Mouse (Mus musculus): ENCODE data around the gene Cmtm4. TPM values are rescaled to one million over a fixed set of nuclear protein-coding genes. Genes with fewer than 3 reads are reported as not detected.
"Not testable (repeated sequence)": the region's sequence is repeated elsewhere in the genome, so short reads cannot be mapped to it uniquely, and the experiment has no call there.

Gene Cmtm4
- polyA plus RNA-seq, 1 experiment: 58.1 TPM

DNA sequence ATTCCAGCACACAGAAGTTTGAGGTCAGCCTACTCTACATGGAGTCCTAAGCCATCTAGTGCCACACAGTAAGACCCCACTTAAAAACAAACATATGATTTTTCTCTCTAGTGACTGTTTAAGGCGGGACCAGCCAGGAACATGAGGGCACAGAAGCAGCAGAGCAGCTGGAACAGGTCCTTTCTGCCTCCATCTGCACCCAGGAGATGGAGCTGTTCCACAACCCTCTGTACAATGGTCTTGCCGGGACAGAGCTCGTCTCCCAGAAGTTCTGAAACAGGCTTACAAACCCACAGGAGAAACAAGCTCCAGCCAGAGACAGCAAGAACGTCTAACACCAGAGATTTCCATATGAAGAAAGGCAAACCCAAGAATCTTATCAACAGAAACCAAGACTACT, 82.3 kb downstream of the Cmtm4 start:
- peaks cover 10% of the 10 kb centered on the region for H3K9me3 ChIP-seq (replicated peaks; ENCODE audit: control insufficient read depth, insufficient read depth, low read length, poor library complexity, severe bottlenecking)
- TF ChIP-seq EP300 (IDR thresholded peaks at IDR 0.05; ENCODE audit: insufficient read depth, low read depth, low read length) (no peak), CTCF (IDR thresholded peaks at IDR 0.05; ENCODE audit: low read depth, low read length) (no peak), POLR2A (IDR thresholded peaks at IDR 0.05; ENCODE audit: insufficient read depth, low read length) (no peak)
- H3K27me3 ChIP-seq (ENCODE audit: control insufficient read depth, insufficient read depth, low read length, poor library complexity, severe bottlenecking): no peaks in the 10 kb centered on the region
- H3K9ac ChIP-seq (ENCODE audit: low read depth, poor library complexity, severe bottlenecking): no peak overlapping the region
- H3K4me1 ChIP-seq (ENCODE audit: control insufficient read depth, insufficient read depth, low read length): no peaks in the 10 kb centered on the region
- no peaks in the 10 kb centered on the region for H3K36me3 ChIP-seq (ENCODE audit: control insufficient read depth, insufficient read depth, low read length, poor library complexity, severe bottlenecking)
- H3K4me3 ChIP-seq (ENCODE audit: low read depth, low read length): no peak overlapping the region
- H3K27ac ChIP-seq (ENCODE audit: insufficient read depth, low read length): no peak overlapping the region

DNA sequence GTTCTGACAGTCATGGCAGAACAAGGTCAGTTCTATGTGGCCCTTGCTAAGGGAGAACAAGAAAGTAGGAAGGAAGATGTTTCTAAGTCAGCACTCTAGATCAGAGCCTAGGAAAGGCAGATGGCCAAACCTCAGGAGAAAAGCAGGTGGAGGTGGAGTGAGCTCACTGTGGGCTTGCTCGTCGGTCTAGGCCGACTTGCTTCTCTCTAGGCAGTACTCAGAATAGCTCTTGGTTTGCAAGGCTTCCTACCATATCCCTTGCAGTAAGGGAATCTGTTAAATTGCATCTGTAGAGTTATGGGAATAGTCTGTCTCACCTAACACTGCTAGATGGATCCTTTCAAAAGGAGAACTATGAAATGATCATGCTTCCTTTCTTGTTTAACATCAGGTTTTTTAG, 83.6 kb downstream of the Cmtm4 start:
- not testable (repeated sequence) for H3K27me3 ChIP-seq (ENCODE audit: control insufficient read depth, insufficient read depth, low read length, poor library complexity, severe bottlenecking); H3K4me3 ChIP-seq (ENCODE audit: low read depth, low read length); H3K27ac ChIP-seq (ENCODE audit: insufficient read depth, low read length); H3K36me3 ChIP-seq (ENCODE audit: control insufficient read depth, insufficient read depth, low read length, poor library complexity, severe bottlenecking); H3K9ac ChIP-seq (ENCODE audit: low read depth, poor library complexity, severe bottlenecking); H3K4me1 ChIP-seq (ENCODE audit: control insufficient read depth, insufficient read depth, low read length)
- H3K9me3 ChIP-seq (replicated peaks; ENCODE audit: control insufficient read depth, insufficient read depth, low read length, poor library complexity, severe bottlenecking): peaks cover 10% of the 10 kb centered on the region

DNA sequence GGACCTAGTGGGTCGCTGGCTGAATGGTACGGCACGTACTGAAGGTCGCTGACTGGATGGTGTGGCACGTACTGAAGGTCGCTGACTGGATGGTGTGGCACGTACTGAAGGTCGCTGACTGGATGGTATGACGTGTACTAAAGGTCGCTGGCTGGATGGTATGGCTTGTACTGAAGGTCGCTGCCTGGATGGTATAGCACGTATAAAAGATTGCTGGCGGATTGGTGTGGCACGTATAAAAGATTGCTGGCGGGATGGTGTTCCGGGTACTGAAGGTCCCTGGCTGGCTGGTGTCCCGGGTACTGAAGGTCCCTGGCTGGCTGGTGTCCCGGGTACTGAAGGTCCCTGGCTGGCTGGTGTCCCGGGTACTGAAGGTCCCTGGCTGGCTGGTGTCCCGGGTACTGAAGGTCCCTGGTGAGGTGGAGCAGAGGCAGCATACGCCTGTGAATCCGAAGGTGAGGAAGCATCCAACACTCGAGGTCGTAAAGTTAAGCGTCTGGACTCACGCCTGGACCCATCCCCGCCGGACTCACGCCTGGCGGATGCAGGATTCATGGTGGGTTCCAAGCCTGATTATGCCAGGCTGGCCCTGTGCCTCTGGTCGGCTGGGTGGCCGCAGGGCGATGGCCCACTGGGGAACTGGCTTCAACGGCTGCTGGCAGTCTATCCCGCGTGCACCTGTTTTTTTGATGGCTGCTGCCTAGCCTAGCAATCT, 86.0 kb downstream of the Cmtm4 start, which contains the start of the genes Gm45711 and Cmtm1:
TSS of gene Gm45711 (minus strand) at position 641 of the 715 bp plus-strand sequence.
TSS of gene Cmtm1 (minus strand) at position 705 of the 715 bp plus-strand sequence.
- H3K4me1 ChIP-seq (ENCODE audit: control insufficient read depth, insufficient read depth, low read length); H3K27ac ChIP-seq (ENCODE audit: insufficient read depth, low read length); H3K27me3 ChIP-seq (ENCODE audit: control insufficient read depth, insufficient read depth, low read length, poor library complexity, severe bottlenecking); H3K36me3 ChIP-seq (ENCODE audit: control insufficient read depth, insufficient read depth, low read length, poor library complexity, severe bottlenecking); H3K9ac ChIP-seq (ENCODE audit: low read depth, poor library complexity, severe bottlenecking); H3K4me3 ChIP-seq (ENCODE audit: low read depth, low read length): not testable (repeated sequence)
- H3K9me3 ChIP-seq (replicated peaks; ENCODE audit: control insufficient read depth, insufficient read depth, low read length, poor library complexity, severe bottlenecking): peaks cover 10% of the 10 kb centered on the region

DNA sequence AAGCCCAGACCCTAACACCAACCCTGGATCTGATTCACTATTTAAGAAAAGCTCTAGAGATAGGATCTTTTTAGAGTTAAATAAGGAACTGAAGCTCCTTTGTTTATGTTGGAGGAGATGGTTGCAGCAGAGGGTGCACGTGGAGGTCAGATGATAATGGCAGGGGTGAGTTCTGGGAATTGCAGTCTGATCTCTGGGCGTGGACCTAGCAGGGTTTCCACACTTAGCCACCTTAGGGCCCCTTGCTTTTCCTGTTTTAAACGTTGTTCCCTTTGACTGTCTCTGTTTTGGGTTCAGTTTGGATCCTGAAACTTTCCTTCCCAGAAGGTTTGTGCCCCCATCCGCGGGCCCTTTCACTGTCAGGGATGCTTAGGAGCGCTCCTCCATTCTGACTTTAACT, 87.3 kb downstream of the Cmtm4 start:
- not testable (repeated sequence) for H3K4me1 ChIP-seq (ENCODE audit: control insufficient read depth, insufficient read depth, low read length)

DNA sequence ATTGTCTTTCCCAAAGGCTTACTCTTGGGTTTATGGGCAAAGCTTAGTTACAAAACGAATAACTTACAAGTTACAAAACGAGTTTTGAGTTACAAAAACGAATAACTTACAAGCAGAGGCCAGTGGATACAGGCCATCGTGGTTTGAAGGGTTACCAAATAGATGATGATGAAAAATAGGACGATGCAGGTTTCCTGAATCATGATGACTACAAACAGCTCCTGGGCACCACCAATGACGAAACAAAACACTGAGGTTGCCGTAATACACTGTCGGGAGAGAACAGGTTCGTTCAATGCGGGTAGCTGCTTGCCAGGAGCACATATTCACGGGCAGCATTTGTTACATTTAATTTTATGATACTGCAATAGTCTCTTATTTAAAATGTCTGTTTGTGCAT, 90.6 kb downstream of the Cmtm4 start:
- Histone ChIP-seq H3K36me3 (ENCODE audit: control insufficient read depth, insufficient read depth, low read length, poor library complexity, severe bottlenecking) (no peaks in the 10 kb centered on the region), H3K9me3 (replicated peaks; ENCODE audit: control insufficient read depth, insufficient read depth, low read length, poor library complexity, severe bottlenecking) (peaks cover 15% of the 10 kb centered on the region), H3K27ac (ENCODE audit: insufficient read depth, low read length) (no peak overlapping the region), H3K9ac (ENCODE audit: low read depth, poor library complexity, severe bottlenecking) (no peak overlapping the region), H3K4me3 (ENCODE audit: low read depth, low read length) (no peak overlapping the region), H3K4me1 (ENCODE audit: control insufficient read depth, insufficient read depth, low read length) (no peaks in the 10 kb centered on the region), H3K27me3 (ENCODE audit: control insufficient read depth, insufficient read depth, low read length, poor library complexity, severe bottlenecking) (no peaks in the 10 kb centered on the region)
- no peak for TF ChIP-seq CTCF (IDR thresholded peaks at IDR 0.05; ENCODE audit: low read depth, low read length)
- TF ChIP-seq POLR2A (IDR thresholded peaks at IDR 0.05; ENCODE audit: insufficient read depth, low read length): no peak
- no peak for TF ChIP-seq EP300 (IDR thresholded peaks at IDR 0.05; ENCODE audit: insufficient read depth, low read depth, low read length)

More for the DNA sequence above, 87.3 kb downstream of the Cmtm4 start:
- H3K9me3 ChIP-seq (replicated peaks; ENCODE audit: control insufficient read depth, insufficient read depth, low read length, poor library complexity, severe bottlenecking); H3K9ac ChIP-seq (ENCODE audit: low read depth, poor library complexity, severe bottlenecking); H3K36me3 ChIP-seq (ENCODE audit: control insufficient read depth, insufficient read depth, low read length, poor library complexity, severe bottlenecking); H3K27me3 ChIP-seq (ENCODE audit: control insufficient read depth, insufficient read depth, low read length, poor library complexity, severe bottlenecking); H3K4me3 ChIP-seq (ENCODE audit: low read depth, low read length); H3K27ac ChIP-seq (ENCODE audit: insufficient read depth, low read length): not testable (repeated sequence)

DNA sequence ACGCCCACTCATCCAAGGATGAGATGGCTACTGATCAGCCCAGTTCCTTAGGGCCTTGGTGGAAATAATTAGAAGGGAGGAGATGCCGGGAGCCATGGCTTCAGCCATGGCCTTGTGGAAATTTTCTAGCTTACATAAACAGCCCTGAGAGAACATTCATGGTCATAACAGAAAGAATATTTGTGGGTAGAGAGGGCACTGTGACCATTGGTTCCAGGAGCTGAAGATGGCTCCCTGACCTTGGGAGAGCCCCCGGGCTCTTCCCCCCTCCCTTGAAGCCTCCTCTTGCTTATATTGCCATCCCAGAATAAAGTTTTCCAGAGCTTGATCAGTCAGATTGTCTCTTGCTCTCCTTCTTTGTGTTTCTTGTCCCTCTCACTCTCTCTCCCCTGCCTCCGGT, 93.1 kb downstream of the Cmtm4 start:
- H3K4me3 ChIP-seq (ENCODE audit: low read depth, low read length); H3K27ac ChIP-seq (ENCODE audit: insufficient read depth, low read length); H3K4me1 ChIP-seq (ENCODE audit: control insufficient read depth, insufficient read depth, low read length); H3K9ac ChIP-seq (ENCODE audit: low read depth, poor library complexity, severe bottlenecking); H3K36me3 ChIP-seq (ENCODE audit: control insufficient read depth, insufficient read depth, low read length, poor library complexity, severe bottlenecking); H3K27me3 ChIP-seq (ENCODE audit: control insufficient read depth, insufficient read depth, low read length, poor library complexity, severe bottlenecking): not testable (repeated sequence)
- peaks cover 24% of the 10 kb centered on the region for H3K9me3 ChIP-seq (replicated peaks; ENCODE audit: control insufficient read depth, insufficient read depth, low read length, poor library complexity, severe bottlenecking)

DNA sequence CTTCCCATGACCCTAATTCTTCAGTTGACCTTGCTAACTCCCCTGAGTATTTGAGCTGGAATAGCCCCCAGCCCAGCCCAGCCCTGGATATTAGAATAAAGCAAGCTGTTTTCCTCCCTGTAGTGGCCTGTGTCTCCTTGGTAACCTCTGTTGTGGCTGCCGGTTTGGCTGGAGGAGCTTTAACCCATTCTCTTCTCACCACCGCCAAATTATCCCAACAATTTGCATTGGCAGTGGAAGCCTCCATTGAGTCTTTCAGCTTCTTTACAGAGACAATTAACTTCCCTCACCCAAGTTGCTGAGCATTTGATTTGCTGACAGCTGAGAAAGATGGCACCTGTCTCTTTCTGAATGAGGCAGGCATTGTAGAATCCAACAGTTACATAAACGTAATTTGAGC, 94.0 kb downstream of the Cmtm4 start:
- not testable (repeated sequence) for H3K4me1 ChIP-seq (ENCODE audit: control insufficient read depth, insufficient read depth, low read length); H3K27ac ChIP-seq (ENCODE audit: insufficient read depth, low read length); H3K9ac ChIP-seq (ENCODE audit: low read depth, poor library complexity, severe bottlenecking); H3K27me3 ChIP-seq (ENCODE audit: control insufficient read depth, insufficient read depth, low read length, poor library complexity, severe bottlenecking); H3K36me3 ChIP-seq (ENCODE audit: control insufficient read depth, insufficient read depth, low read length, poor library complexity, severe bottlenecking); H3K4me3 ChIP-seq (ENCODE audit: low read depth, low read length)
- H3K9me3 ChIP-seq (replicated peaks; ENCODE audit: control insufficient read depth, insufficient read depth, low read length, poor library complexity, severe bottlenecking): peaks cover 24% of the 10 kb centered on the region

Other genes with a start within 250 kb of the Cmtm4 start
- gene Bean1, start 225.4 kb downstream of the Cmtm4 start, polyA plus RNA-seq (2011; ENCODE audit: insufficient read depth, insufficient read length, low read depth, missing spikeins): 0.23 and 0.51 TPM in 2 replicates
- 17.2 and 18.0 TPM in 2 replicates for gene Tk2, start 147.2 kb downstream of the Cmtm4 start, polyA plus RNA-seq (2011; ENCODE audit: insufficient read depth, insufficient read length, low read depth, missing spikeins)
- 20.4 and 21.0 TPM in 2 replicates for gene Cklf, start 144.9 kb downstream of the Cmtm4 start, polyA plus RNA-seq (2011; ENCODE audit: insufficient read depth, insufficient read length, low read depth, missing spikeins)
- gene Cmtm2a, start 102.6 kb downstream of the Cmtm4 start, polyA plus RNA-seq (2011; ENCODE audit: insufficient read depth, insufficient read length, low read depth, missing spikeins): not detected in 2 replicates
- gene Gm45711, start 85.7 kb downstream of the Cmtm4 start, polyA plus RNA-seq (2011; ENCODE audit: insufficient read depth, insufficient read length, low read depth, missing spikeins): not detected in 2 replicates
- not detected in 2 replicates for gene Cmtm1, start 85.7 kb downstream of the Cmtm4 start, polyA plus RNA-seq (2011; ENCODE audit: insufficient read depth, insufficient read length, low read depth, missing spikeins)
- gene Gm11020, start 74.2 kb downstream of the Cmtm4 start, polyA plus RNA-seq (2011; ENCODE audit: insufficient read depth, insufficient read length, low read depth, missing spikeins): not detected in 2 replicates
- gene Cmtm2b, start 73.6 kb downstream of the Cmtm4 start, polyA plus RNA-seq (2011; ENCODE audit: insufficient read depth, insufficient read length, low read depth, missing spikeins): not detected in 2 replicates
- gene Cmtm3, start 56.4 kb downstream of the Cmtm4 start, polyA plus RNA-seq (2011; ENCODE audit: insufficient read depth, insufficient read length, low read depth, missing spikeins): 20.3 and 22.2 TPM in 2 replicates
- gene Dync1li2, start 47.2 kb upstream of the Cmtm4 start, polyA plus RNA-seq (2011; ENCODE audit: insufficient read depth, insufficient read length, low read depth, missing spikeins): 43.2 and 54.9 TPM in 2 replicates
- gene Terb1, start 114.1 kb upstream of the Cmtm4 start, polyA plus RNA-seq (2011; ENCODE audit: insufficient read depth, insufficient read length, low read depth, missing spikeins): 1.1 and 1.5 TPM in 2 replicates
- gene Nae1, start 138.8 kb upstream of the Cmtm4 start, polyA plus RNA-seq (2011; ENCODE audit: insufficient read depth, insufficient read length, low read depth, missing spikeins): 114 and 125 TPM in 2 replicates
- 1.2 and 1.4 TPM in 2 replicates for gene Car7, start 138.9 kb upstream of the Cmtm4 start, polyA plus RNA-seq (2011; ENCODE audit: insufficient read depth, insufficient read length, low read depth, missing spikeins)
- gene Pdp2, start 195.6 kb upstream of the Cmtm4 start, polyA plus RNA-seq (2011; ENCODE audit: insufficient read depth, insufficient read length, low read depth, missing spikeins): 12.1 and 13.0 TPM in 2 replicates
- not detected in 2 replicates for gene Cdh16, start 228.6 kb upstream of the Cmtm4 start, polyA plus RNA-seq (2011; ENCODE audit: insufficient read depth, insufficient read length, low read depth, missing spikeins)
- gene Rrad, start 235.5 kb upstream of the Cmtm4 start, polyA plus RNA-seq (2011; ENCODE audit: insufficient read depth, insufficient read length, low read depth, missing spikeins): 1.4 and 1.9 TPM in 2 replicates
- 63.4 and 71.3 TPM in 2 replicates for gene Ciao2b, start 246.2 kb upstream of the Cmtm4 start, polyA plus RNA-seq (2011; ENCODE audit: insufficient read depth, insufficient read length, low read depth, missing spikeins)